Mouse (Mus musculus) yolk sac, embryonic 10.5 days (tissue): ENCODE data around the gene Abcf1.
A peak's percentile ranks its signal among the peaks of the same experiment; 100 is the strongest.
"Not testable (repeated sequence)": the region's sequence is repeated elsewhere in the genome, so short reads cannot be mapped to it uniquely, and the experiment has no call there.

ENCODE experiments used
- DNase-seq: peaks from one replicate; pipeline ENCODE4 v3.0.0-alpha.2; 2017; ENCODE audit warnings: low spot score

Abcf1 gene

DNA sequence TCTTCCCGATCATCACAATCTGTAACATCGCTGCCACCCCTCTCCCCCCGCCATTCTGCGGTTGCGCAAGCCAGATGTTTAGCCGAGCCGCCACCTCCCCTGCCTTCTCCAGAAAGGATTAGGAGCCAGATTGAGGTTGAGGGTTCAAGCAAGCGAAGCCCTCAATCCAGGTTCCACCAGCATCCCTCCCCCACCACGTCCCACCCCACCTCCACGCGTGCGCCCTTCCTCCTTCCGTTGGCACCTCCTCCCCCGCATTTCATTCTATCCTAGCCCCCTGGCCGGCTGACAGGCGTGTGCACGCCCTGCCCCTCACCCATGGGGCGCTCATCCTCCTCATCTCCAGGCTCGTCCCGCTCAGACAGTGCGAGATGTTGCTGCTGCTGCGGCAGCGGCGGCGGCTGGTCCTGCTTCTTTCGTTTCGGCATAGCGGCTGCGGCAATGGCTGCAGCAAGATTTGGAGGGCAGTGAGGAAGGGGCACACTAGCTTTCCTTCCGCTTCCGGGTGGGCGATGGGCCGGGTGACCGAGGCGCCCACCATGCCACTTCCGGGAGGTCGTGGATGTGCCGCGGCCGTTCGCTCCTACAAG lies 9.3 kb upstream of the Abcf1 start:
- DNase-seq = peak; percentile 92

DNA sequence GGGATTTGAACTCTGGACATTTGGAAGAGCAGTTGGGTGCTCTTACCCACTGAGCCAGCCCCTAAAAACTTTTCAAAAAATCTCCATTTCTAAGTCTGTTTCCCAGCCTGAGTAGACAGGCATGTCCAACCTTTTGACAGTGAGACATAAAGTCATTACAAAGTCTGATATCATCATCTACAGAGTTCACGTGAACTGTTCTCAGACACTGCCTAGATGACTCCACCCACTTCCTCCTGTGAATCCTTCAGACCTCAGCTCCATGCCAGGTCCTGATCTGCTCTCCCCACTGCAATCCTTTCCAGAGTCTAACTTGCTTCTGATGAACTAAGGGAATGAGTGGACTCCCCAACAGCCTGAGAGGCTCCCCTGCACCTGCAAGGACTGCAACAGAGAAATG lies 2.6 kb upstream of the Abcf1 start:
- no peak for DNase-seq

DNA sequence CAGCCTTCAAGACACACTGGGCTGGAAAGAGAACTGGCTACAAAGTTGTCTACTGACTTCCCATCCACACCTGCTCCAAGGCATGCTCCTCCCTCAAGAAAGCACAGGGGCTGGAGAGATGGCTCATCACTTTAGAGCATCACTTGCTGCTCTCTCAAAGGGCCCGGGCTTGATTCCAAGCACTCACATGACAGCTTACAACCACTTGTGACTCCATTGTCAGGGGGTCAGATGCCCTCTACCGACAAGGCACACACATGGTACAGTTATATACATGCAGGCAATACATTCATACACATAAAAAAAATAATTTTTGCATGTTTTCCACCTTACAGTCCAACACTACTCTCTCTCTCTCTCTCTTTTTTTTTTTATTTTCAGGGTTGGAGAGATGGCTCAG lies 1.9 kb downstream of the Abcf1 start:
- DNase-seq = no peak

DNA sequence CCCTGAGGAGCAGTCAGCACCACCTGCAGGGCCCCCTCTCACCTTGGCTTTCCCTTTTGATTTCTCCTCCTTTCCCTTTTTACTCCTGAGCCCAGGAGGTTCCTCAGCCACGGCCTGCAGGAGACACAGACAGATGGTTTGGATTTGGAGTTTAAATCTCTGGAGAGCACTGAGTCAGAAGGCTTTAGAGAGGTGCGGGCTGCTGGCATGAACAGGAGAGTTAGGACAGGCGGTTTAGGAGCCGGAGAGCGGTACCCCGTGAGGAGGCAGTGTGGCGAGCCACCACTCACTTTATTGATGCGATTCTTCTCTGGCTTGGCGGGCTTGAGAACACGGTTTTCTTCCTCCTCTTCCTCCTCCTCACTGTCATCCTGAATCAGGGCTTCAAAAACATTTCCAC lies 6.3 kb downstream of the Abcf1 start:
- no peak for DNase-seq

DNA sequence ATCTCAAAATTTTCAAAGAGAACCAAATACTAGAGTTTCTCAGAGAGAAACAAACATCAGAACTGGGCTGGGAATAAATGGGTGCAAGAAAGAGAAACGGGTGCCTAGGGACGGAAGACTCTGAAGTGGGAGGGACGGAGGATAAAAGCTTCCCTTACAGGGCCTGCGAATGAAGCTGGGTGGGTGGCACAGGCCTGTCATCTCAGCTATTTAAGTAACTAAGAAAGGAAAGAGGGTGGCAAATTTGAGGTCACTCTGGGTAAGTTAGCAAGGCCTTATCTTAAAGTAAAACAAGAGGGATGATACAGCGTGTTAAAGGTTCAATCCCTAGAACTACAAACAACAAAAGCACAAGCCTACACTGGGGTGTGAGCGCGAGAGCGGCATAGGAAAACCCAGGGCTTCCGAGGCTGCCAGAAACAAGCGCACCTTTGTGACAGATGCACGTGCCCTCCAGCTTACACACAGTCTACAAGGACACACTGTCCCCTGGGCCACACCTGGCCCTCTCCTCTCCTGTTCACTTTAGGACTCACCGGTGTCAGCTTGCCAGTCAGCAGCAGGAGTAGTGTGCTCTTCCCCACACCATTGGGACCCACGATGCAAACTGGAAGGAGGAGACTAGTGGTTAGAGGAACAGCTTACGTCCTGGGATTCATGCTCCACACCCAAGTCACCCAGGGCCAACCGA lies 10.9 kb downstream of the Abcf1 start:
- DNase-seq = no peak

DNA sequence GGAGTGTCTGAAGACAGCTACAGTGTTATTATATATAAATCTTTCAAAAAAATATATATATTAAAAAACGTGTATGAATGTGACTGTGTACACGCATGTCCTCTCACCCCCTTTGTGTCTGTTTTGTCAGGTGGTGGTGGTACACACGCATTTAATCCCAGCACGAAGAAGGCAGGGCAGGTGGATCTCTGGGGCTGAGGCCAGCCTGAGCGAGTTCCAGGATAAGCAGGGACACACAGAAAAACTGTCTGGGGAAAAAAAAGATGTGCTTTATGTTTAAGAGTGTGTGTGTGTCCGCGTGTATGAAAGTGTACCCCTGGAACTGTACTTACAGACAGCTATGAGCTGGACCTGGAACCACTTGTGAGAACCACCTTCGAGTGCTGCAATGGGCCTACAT lies 14.9 kb downstream of the Abcf1 start:
- DNase-seq = no peak

DNA sequence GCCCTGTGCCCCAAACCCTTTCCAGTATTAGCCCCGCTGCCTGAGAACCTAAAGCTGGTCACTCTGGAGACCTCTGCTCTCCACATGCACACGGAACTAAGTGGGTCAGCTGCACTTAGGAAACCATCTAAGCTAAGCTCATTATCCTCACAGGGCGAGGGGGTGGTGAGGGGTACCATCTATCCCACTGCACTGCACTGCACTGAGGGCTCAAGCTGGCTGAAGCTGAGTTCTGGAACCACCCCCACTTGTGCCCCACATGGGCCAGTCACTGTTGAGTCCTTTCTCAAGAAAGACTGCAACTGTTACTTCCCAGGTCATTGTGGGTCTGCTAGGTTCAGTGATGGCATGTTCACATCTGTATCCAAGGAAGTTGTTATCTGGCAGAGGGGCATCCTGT lies 17.0 kb downstream of the Abcf1 start:
- DNase-seq = not testable (repeated sequence)

DNA sequence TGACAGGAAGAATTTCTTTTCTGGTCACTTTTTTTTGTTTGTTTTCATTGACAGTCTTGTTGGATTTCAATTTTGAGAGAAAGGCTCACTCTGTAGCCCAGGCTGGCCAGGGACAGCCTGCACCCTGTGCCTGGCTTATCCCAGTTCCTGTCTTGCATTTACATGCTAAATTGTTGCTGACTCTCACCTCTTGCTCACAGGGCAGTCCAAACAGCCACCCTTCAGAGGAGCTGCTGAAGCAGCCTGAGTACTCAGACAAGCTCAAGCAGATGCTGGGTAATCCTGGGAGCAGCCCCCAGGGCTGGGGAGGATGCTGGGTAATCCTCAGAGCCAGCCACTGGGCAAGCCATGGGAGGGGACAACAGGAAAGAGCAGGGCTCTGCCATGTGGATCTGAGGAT lies 18.6 kb downstream of the Abcf1 start:
- DNase-seq = not testable (repeated sequence)

DNA sequence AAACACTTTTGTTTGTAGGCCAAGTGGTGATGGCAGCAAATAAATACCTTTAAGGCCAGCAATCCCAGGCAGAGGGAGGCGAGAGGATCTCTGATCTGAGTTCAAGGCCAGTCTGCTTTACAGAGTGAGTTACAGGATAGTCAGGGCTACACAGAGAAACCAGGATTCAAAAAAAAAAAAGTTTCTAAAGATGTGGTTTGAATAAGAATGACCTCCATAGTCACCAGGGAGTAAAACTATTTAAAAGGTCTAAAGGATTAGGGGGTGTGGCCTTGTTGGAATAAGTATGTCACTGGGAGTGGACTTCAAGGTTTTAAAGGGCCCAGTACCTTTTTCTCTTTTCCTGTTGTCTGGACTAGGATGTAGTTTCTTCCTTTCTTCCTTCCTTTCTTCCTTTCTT lies 29.6 kb downstream of the Abcf1 start:
- DNase-seq = no peak

DNA sequence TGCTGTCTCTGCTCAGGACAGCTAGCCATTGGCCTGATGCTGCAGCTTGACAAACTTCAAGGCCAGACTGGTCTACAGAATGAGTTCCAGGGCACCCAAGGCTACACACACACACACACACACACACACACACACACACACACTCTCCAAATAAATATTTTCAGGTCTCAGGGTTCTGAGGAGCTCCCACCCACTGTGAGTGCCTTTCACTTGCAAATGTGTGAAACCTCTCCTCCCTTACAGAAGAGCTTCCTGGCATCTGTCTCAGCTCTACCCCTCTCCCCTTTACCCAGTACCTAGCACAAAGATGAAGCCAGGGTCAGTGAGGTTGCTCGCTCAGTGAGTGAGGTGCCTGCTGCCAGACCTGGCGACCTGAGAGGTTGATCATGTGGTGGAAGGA lies 30.5 kb downstream of the Abcf1 start:
- no peak for DNase-seq

DNA sequence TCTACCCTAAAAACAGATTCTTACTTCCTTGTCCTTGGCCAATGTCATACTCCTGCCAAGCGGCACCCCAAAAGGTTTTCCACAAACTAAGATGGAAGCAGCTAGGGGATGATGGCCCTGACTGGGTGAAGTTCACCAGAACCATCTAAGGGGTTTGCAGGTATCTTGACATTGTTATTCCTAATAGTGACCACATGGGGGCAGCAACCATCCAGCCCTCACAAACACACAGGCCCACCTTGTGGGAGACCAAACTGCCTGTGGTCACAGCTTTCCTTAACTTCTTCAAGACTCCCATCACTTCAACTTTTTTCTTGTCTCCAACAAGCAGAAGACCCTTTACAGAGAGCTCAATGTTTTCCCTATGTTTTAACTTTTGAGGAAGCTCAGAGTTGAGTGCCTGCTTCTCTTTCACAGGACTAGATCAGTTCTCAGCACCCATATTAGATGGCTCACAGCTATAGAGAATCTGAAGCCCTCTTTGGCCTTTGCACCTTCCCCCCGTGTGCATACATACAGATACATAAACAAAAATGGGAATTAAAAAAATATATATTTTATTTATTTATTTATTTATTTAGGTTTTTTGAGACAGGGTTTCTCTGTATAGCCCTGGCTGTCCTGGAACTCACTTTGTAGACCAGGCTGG lies 31.7 kb downstream of the Abcf1 start:
- no peak for DNase-seq

DNA sequence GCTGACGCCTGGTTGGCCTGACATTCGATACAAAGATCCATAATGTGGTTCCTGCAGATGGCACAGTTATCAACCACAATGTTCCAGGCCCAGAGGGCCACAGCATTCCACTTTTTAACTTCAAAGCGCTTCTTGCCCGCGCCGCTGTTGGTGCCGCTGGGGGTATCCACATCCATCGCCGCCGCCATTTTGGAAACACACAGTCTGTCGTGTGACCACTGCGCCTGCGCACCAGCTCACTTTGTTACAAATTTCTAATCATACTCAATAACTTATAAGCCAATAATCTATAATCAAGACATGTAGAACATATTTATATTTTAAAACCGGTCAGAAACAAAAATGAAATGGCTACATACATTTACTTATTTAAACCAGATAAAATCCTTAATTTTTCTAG lies 33.8 kb downstream of the Abcf1 start:
- not testable (repeated sequence) for DNase-seq

DNA sequence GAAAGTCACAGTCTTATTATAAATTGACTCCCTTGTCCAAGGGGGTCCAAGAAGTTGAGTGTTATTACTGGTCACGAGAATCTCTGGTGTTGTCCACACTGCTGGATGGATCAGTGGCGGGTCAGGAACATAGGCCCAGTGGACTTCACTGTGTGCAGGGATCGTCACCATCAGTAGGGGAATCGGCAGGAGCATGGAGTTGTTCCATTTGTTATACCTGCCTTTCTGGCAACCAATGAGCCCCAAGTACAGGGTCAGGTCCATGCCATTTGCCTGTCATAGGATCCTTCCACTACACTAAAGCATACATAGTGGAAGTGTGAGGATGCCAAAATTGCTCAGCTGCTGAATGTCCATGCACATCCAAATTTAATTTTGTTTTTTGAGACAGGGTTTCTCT lies 37.0 kb downstream of the Abcf1 start:
- no peak for DNase-seq

DNA sequence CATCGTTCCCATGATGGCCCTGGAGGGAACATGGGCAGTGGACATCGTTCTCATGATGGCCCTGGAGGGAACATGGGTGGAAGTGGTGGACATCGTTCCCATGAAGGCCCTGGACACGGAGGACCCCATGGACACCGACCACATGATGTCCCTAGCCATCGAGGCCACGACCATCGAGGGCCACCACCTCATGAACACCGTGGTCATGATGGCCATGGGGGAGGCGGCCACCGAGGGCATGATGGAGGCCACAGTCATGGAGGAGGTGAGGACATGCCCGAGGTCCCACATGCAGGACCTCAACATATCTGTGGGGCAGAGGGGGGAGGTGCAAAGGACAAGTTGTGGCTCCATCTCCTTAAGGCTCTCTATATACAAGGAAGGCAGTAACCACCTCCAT lies 38.9 kb downstream of the Abcf1 start:
- no peak for DNase-seq

DNA sequence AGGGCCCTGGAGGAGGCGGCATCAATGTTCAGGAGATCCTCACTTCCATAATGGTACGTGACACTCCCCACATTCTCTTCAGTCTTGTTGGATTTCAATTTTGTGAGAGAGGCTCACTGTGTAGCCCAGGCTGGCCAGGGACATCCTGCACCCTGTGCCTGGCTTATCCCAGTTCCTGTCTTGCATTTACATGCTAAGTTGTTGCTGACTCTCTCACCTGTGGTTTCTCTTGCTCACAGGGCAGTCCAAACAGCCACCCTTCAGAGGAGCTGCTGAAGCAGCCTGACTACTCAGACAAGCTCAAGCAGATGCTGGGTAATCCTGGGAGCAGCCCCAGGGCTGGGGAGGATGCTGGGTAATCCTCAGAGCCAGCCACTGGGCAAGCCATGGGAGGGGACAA lies 40.0 kb downstream of the Abcf1 start:
- no peak for DNase-seq

DNA sequence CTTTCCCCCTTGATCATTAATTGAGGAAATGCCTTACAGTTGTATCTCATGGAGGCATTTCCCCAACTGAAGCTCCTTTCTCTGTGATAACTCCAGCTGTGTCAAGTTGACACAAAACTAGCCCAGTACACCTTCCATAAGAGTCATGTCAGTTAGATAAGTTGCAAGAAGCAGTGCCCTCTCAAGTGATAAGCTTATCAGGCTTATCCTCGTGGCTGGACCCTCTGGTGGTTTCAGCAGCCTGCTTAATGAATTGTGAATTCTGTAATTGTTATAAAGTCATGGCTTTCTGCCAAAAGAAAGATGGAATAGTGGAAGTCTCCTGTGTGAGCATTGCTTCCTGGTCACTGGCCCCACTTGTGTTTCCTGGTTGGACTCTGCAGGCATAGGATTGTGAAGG lies 42.1 kb downstream of the Abcf1 start:
- no peak for DNase-seq

DNA sequence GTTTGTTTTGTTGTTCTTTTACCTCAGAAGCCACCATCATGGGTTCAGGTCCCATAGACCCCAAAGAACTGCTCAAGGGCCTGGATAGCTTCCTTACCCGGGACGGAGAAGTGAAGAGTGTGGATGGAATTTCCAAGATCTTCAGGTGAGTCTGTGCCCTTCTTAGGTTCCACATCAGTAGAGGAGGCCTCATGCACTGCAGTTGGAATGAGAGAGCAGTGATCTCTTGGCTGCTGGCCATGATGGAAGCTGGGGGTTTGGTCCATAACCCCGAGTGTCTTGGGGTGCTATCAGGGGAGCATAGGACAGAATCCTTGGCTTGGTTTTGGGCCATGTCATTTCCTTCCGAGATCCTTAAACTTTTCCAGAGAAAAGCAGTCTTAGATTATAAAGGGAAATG lies 46.3 kb downstream of the Abcf1 start:
- no peak for DNase-seq

DNA sequence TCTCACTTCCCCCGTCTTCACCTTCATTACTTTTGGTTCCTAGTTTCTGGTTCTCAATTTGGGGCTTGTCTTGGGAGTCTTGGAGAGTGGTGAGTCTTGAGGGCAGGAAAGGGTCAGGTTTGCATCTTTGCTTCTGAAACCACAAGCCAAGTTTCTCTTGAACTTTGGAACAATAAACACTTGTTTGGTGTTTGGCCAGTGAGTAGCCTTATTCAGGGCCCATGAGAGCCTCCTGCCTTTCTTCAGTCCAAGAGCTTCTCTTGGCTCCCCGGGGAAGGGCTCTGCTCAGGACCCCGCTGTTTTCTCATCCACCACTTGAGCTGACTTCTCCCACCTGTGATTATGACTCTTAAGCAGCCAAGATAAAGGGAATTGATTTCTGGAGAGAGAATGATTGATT lies 47.0 kb downstream of the Abcf1 start:
- no peak for DNase-seq

DNA sequence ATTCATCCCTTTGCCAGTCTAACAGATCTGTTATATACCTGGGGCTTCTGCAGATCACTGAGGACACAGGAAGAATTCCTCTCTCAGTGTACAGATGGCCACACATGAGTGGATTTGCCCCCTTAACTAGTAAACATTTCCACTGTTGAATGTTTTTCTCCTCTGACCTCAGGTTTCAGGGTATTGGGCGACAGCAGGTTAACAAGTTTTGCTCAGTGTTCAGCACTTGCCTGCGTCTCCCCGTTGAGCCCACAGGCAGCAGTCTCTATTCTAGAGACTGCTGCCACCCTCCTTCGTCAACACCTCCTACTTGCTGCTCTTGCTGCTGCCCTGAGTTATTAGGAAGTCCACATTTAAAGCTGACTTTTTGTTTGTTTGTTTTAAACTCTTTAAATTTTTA lies 47.9 kb downstream of the Abcf1 start:
- no peak for DNase-seq

DNA sequence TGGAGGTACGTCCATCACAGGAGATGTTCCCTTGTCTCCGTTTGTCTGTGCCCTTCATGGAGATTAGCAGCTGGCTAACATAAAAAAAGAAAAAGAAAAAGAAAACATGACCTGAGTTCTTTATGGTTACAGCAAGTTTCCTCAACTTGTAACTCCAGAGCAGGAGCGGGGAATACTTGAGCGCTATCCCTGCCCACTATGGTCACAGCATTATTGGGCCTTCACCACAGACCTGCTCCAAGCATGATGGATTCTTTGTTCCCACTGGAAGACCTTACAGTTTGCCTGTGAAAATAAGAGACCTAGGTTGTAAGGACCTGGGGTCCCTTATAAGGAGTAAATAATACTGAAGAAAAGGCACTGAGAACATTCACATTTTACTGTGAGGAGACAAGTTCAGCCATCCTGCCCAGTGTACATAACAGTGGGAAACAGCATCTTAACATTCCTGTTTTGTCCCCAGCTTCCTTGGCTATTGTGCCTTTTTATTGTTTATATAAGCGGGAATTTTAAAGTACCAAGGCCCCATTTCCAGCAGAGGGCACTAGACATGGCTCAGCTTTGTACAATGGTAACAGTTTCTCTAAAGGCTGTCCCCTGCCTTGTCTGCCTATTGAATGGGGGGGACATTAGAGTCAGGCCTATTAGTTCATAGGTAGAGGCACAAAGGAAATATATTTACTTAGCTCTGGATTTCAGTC lies 48.5 kb downstream of the Abcf1 start:
- DNase-seq = no peak

DNA sequence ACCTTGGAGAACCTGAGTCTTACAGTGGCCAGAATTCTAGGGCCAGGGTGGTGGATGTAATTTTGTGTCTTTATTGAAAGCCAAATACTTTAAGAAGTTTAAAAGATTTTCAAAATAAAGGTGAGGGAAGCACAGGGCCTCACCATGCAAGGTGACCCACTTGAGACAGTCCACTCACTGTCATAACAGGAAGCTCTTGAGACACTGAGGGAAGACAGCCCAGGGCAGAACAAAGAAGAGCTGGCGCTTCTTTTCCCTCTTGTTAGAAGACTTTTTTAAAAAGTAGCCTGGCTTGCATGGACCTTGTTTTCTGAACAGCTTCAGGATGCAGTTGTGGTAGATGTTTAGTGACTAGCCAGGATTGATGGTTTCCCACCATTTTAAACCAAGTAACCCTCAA lies 49.2 kb downstream of the Abcf1 start:
- DNase-seq = no peak

DNA sequence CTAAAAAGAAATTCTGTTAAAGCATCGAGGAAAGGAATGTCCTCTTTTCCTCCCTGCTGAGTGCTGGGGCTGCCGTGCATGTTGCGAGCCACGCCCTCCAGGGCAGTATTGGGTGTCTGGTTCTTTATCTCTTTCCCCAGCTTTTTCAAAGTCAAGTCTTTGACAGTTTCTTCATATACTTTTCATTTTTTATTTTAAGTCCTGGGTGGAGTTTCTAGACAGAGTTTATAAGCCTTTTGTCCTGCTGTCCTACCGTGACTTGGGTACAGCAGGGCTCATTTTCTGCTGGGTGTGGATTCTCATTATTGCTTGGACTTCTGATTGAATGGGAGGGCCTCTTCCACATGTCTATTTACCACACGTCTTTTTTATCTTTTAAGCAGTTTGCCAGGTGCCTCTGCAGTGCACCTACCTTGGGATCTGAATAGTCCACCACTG lies 49.7 kb downstream of the Abcf1 start:
- no peak for DNase-seq

DNA sequence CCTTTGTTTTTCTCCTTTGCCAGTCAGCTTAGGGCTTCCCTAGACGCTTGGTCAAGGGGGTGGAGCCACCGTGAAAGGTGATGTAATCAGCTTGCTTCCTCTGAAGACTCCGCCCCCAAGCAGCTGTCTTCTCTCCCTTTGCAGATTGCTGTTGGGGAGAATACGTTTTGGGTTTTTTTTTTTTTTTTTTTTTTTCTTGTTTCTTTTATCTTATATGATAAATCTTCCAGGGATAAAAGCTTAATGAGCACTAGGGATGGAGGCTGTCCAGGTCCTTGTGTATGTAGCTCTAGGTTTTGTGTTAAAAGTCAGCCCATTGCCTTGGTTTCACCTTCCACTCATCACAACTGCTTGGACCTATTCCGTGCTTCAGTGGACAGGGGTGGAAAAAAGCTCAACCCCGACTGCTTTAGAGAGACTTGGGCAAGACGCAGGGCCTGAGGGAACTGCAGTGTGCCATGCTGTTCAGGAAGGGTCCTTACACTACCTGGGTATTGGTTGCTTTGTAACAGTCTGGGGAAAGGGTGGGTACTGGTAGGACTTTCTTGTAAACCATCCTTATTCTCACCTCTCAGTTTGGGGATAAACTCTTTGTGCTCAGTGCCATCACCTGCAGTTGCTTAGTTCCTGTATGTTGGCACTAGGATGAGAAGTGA lies 50.4 kb downstream of the Abcf1 start:
- peak; percentile 91 for DNase-seq
